Mouse (Mus musculus): ENCODE measurements around the gene Atp5g1. TPM values are rescaled to one million over a fixed set of nuclear protein-coding genes. Genes with fewer than 3 reads are reported as not detected.
"Not testable (repeated sequence)": the region's sequence is repeated elsewhere in the genome, so short reads cannot be mapped to it uniquely, and the experiment has no call there.

Gene Atp5g1
- 498 and 615 TPM in 2 replicates for polyA plus RNA-seq (2015; fragmentation: Nextera tagmentation; extraction: Ambion mirVana)

- Histone ChIP-seq H3K4me1 (peaks cover 19% of the 10 kb centered on the region), H3K36me3 (peaks cover 23% of the 10 kb centered on the region), H3K27ac (peak within 1 kb of the TSS; percentile 81), H3K9me3 (no peaks in the 10 kb centered on the region), H3K9ac (peak within 1 kb of the TSS; percentile 79), H3K27me3 (no peaks in the 10 kb centered on the region), H3K4me3 (peak within 1 kb of the TSS; percentile 78), H3K4me2 (peak within 1 kb of the TSS; percentile 79)
- WGBS, result under 1% methylated on average over 37 of the region's 37 CpGs
- peak; percentile 98 for ATAC-seq (ENCODE audit: insufficient number of reproducible peaks, low FRiP score, low TSS enrichment, low read depth)
Observed at GRCm38 (mm10) chr11:96075509-96076220, at the start of gene Atp5g1. TSS of gene Atp5g1 (minus strand) at chr11:96075670.

GRCm38 (mm10) chr11:96124052-96124914, 48.8 kb upstream of the Atp5g1 start:
- Histone ChIP-seq H3K4me1 (peaks cover 11% of the 10 kb centered on the region), H3K27ac (no peak overlapping the region), H3K36me3 (no peaks in the 10 kb centered on the region), H3K4me2 (peak overlapping the region; percentile 70), H3K4me3 (peak overlapping the region; percentile 40), H3K27me3 (peaks cover 49% of the 10 kb centered on the region), H3K9ac (0 out of 2 replicates have a peak overlapping the region, but pooled peaks have one; percentile 1), H3K9me3 (no peaks in the 10 kb centered on the region)
- no peak for ATAC-seq (ENCODE audit: insufficient number of reproducible peaks, low FRiP score, low TSS enrichment, low read depth)
- 2% methylated on average over 45 of the region's 45 CpGs for WGBS

DNA sequence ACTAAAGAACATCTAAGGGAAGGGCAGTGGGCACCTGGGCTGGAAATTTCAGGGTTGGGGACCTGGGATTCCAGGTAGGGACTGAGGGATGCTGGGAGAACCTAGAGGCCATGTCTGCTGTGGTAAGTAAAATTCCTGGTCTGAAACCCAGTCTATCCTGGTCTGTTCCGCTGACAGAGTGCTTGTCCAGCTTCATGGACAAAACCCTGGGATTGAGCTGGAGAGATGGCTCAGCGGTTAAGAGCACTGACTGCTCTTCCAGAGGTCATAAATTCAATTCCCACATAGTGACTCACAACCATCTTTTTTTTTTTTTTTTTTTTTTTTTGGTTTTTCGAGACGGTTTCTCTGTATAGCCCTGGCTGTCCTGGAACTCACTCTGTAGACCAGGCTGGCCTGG, 47.3 kb upstream of the Atp5g1 start:
- ATAC-seq (ENCODE audit: insufficient number of reproducible peaks, low FRiP score, low TSS enrichment, low read depth), result not testable (repeated sequence)
- 67% methylated on average over 4 of the region's 4 CpGs for WGBS

GRCm38 (mm10) chr11:96119401-96119800, 43.9 kb upstream of the Atp5g1 start:
- Histone ChIP-seq H3K4me3 (no peak overlapping the region), H3K4me1 (peaks cover 7% of the 10 kb centered on the region), H3K9me3 (no peaks in the 10 kb centered on the region), H3K27me3 (peaks cover 26% of the 10 kb centered on the region), H3K9ac (no peak overlapping the region), H3K27ac (no peak overlapping the region), H3K36me3 (no peaks in the 10 kb centered on the region), H3K4me2 (no peak overlapping the region)
- no peak for ATAC-seq (ENCODE audit: insufficient number of reproducible peaks, low FRiP score, low TSS enrichment, low read depth)
- WGBS, result 61% methylated on average over 3 of the region's 3 CpGs

More for the DNA sequence above, 47.3 kb upstream of the Atp5g1 start:
- not testable (repeated sequence) for H3K4me3 ChIP-seq, H3K27ac ChIP-seq, H3K36me3 ChIP-seq, H3K4me2 ChIP-seq, H3K9ac ChIP-seq, H3K9me3 ChIP-seq
- Histone ChIP-seq H3K4me1 (peaks cover 11% of the 10 kb centered on the region), H3K27me3 (peaks cover 49% of the 10 kb centered on the region)

DNA sequence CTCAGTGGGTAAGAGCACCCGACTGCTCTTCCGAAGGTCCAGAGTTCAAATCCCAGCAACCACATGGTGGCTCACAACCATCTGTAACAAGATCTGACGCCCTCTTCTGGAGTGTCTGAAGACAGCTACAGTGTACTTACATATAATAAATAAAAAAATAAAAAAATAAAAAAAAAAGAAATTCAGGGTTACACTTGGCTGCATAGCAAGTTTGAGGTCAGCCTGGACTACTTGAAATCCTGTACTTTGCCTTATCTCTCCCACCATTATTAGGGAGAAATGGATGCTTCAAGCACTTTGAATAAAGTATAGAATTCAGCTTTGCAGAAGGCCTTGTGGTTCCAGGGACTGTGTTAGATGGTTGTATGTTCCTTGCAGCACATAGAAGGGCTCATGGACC, 41.5 kb upstream of the Atp5g1 start:
- not testable (repeated sequence) for H3K36me3 ChIP-seq; H3K9ac ChIP-seq; ATAC-seq (ENCODE audit: insufficient number of reproducible peaks, low FRiP score, low TSS enrichment, low read depth); H3K4me3 ChIP-seq; H3K4me1 ChIP-seq; H3K27me3 ChIP-seq; H3K4me2 ChIP-seq; H3K27ac ChIP-seq; H3K9me3 ChIP-seq
- 80% methylated on average over 3 of the region's 3 CpGs for WGBS

DNA sequence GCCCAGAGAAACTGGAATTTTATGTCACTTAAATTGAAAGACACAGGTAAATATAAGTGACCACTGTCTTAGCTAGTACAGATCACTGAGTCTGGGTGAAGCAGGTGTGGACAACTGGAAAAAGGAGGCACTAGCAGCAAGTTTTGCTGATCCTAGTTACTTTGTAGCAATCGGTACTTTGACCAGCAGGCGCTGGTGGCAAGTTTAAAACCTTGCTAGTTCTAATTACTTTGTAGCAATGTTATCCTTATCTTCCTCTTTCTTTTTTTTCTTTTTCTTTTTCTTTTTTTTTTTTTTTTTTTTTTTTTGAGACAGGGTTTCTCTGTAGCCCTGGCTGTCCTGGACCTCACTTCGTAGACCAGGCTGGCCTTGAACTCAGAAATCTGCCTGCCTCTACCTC, 40.6 kb upstream of the Atp5g1 start:
- no peak overlapping the region for H3K4me3 ChIP-seq
- no peaks in the 10 kb centered on the region for H3K4me1 ChIP-seq
- no peak overlapping the region for H3K9ac ChIP-seq
- H3K4me2 ChIP-seq, result no peak overlapping the region
- WGBS, result 86% methylated on average over 3 of the region's 3 CpGs
- no peak for ATAC-seq (ENCODE audit: insufficient number of reproducible peaks, low FRiP score, low TSS enrichment, low read depth)
- H3K27me3 ChIP-seq, result no peaks in the 10 kb centered on the region
- no peaks in the 10 kb centered on the region for H3K9me3 ChIP-seq
- no peak overlapping the region for H3K27ac ChIP-seq
- no peaks in the 10 kb centered on the region for H3K36me3 ChIP-seq

- ATAC-seq (ENCODE audit: insufficient number of reproducible peaks, low FRiP score, low TSS enrichment, low read depth), result no peak
- H3K9me3 ChIP-seq, result no peaks in the 10 kb centered on the region
- no peak overlapping the region for H3K4me3 ChIP-seq
- H3K27ac ChIP-seq, result no peak overlapping the region
- no peak overlapping the region for H3K9ac ChIP-seq
- WGBS, result 87% methylated on average over 6 of the region's 6 CpGs
- H3K36me3 ChIP-seq, result no peaks in the 10 kb centered on the region
- no peaks in the 10 kb centered on the region for H3K27me3 ChIP-seq
- no peaks in the 10 kb centered on the region for H3K4me1 ChIP-seq
- H3K4me2 ChIP-seq, result no peak overlapping the region
Observed at GRCm38 (mm10) chr11:96115416-96115815, 39.9 kb upstream of the Atp5g1 start.

- Histone ChIP-seq H3K9ac (no peak overlapping the region), H3K36me3 (no peaks in the 10 kb centered on the region), H3K4me3 (no peak overlapping the region), H3K27ac (no peak overlapping the region), H3K27me3 (no peaks in the 10 kb centered on the region), H3K9me3 (no peaks in the 10 kb centered on the region), H3K4me1 (no peaks in the 10 kb centered on the region), H3K4me2 (no peak overlapping the region)
- WGBS, result 70% methylated on average over 2 of the region's 2 CpGs
- no peak for ATAC-seq (ENCODE audit: insufficient number of reproducible peaks, low FRiP score, low TSS enrichment, low read depth)
Observed at GRCm38 (mm10) chr11:96114077-96114476, 38.6 kb upstream of the Atp5g1 start.

GRCm38 (mm10) chr11:96111751-96112150, 36.3 kb upstream of the Atp5g1 start, which contains the start of gene Calcoco2:
TSS of gene Calcoco2 (minus strand) at chr11:96111964.
- Histone ChIP-seq H3K4me2 (no peak within 1 kb of the TSS), H3K27ac (no peak within 1 kb of the TSS), H3K9me3 (no peaks in the 10 kb centered on the region), H3K27me3 (no peaks in the 10 kb centered on the region), H3K9ac (no peak within 1 kb of the TSS), H3K36me3 (no peaks in the 10 kb centered on the region), H3K4me1 (no peaks in the 10 kb centered on the region), H3K4me3 (no peak within 1 kb of the TSS)
- ATAC-seq (ENCODE audit: insufficient number of reproducible peaks, low FRiP score, low TSS enrichment, low read depth), result no peak
- WGBS, result 42% methylated on average over 14 of the region's 14 CpGs

- not testable (repeated sequence) for H3K27ac ChIP-seq; H3K27me3 ChIP-seq; H3K4me3 ChIP-seq; H3K9me3 ChIP-seq; H3K9ac ChIP-seq; ATAC-seq (ENCODE audit: insufficient number of reproducible peaks, low FRiP score, low TSS enrichment, low read depth); H3K36me3 ChIP-seq; H3K4me1 ChIP-seq; H3K4me2 ChIP-seq
- WGBS, result 53% methylated on average over 2 of the region's 2 CpGs
Observed at GRCm38 (mm10) chr11:96110950-96111349, 35.5 kb upstream of the Atp5g1 start.

- no peak for ATAC-seq (ENCODE audit: insufficient number of reproducible peaks, low FRiP score, low TSS enrichment, low read depth)
- Histone ChIP-seq H3K9ac (no peak overlapping the region), H3K36me3 (no peaks in the 10 kb centered on the region), H3K4me1 (no peaks in the 10 kb centered on the region), H3K27me3 (no peaks in the 10 kb centered on the region), H3K4me2 (no peak overlapping the region), H3K27ac (no peak overlapping the region), H3K4me3 (no peak overlapping the region), H3K9me3 (no peaks in the 10 kb centered on the region)
- 48% methylated on average over 1 of the region's 1 CpGs for WGBS
Observed at GRCm38 (mm10) chr11:96108376-96108775, 32.9 kb upstream of the Atp5g1 start.

DNA sequence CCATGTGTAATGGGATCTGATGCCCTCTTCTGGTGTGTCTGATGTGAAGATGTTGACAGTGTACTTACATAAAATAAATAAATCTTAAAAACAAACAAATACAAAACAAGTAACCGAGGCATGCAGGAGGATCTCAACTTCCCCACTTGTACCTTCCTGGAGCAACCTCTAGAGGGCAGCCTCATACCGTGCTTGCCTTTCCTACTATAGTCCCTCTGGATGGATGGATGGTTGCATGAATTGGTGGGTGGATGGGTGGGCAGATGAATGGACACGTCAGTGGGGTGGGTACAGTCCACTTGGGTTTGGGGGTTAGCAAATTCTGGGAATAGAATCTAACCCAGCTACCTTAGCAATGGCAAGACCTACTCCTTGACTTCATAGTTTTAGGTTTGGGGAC, 17.9 kb upstream of the Atp5g1 start:
- H3K27ac ChIP-seq, result no peak overlapping the region
- H3K27me3 ChIP-seq, result no peaks in the 10 kb centered on the region
- H3K4me2 ChIP-seq, result no peak overlapping the region
- H3K4me3 ChIP-seq, result no peak overlapping the region
- H3K36me3 ChIP-seq, result no peaks in the 10 kb centered on the region
- WGBS, result 11% methylated on average over 3 of the region's 3 CpGs
- no peak overlapping the region for H3K9ac ChIP-seq
- ATAC-seq (ENCODE audit: insufficient number of reproducible peaks, low FRiP score, low TSS enrichment, low read depth), result no peak
- H3K9me3 ChIP-seq, result no peaks in the 10 kb centered on the region
- no peaks in the 10 kb centered on the region for H3K4me1 ChIP-seq

Data from limb, embryonic 15.5 days (tissue).